Mouse (Mus musculus) gastrocnemius, postnatal 14 days (tissue): Measurements from ENCODE around the gene Dhx40. TPM values are rescaled to one million over a fixed set of nuclear protein-coding genes. Genes with fewer than 3 reads are reported as not detected.
"Not testable (repeated sequence)": the region's sequence is repeated elsewhere in the genome, so short reads cannot be mapped to it uniquely, and the experiment has no call there.

Source experiments
- DNase-seq: peaks from one replicate; pipeline ENCODE4 v3.0.0; 2021; ENCODE audit warnings: mixed read lengths
- intact Hi-C: fragments of 180-260 bp; cut with DNase I; formaldehyde crosslinking; loops from one replicate; pipeline ENCODE4 v1.15.1; 2025; ENCODE audit warnings: low total_unique reads
- total RNA-seq, 2 experiments: library from RNA; stranded (reverse); gene quantifications; 2 replicates each; pipeline ENCODE4 v1.2.3; 2021

Gene Dhx40
- total RNA-seq, 2 experiments from 2014 or later, result 11.8 to 12.1 TPM

- no peak for DNase-seq
- intact Hi-C loops, result no loop called here
Observed at GRCm38 (mm10) chr11:86824433-86824832, 16.9 kb upstream of the Dhx40 start.

GRCm38 (mm10) chr11:86822531-86822930 is 15.0 kb upstream of the Dhx40 start:
- intact Hi-C loops, result no loop called here

GRCm38 (mm10) chr11:86819536-86819935 is 12.0 kb upstream of the Dhx40 start:
- DNase-seq, result no peak
- intact Hi-C loops, result no loop called here

More at GRCm38 (mm10) chr11:86822531-86822930, 15.0 kb upstream of the Dhx40 start:
- DNase-seq, result no peak

GRCm38 (mm10) chr11:86818928-86819327 is 11.4 kb upstream of the Dhx40 start:
- DNase-seq, result no peak
- intact Hi-C loops, result no loop called here

- intact Hi-C loops, result not testable (repeated sequence)
Observed at GRCm38 (mm10) chr11:86816288-86816687, 8.7 kb upstream of the Dhx40 start.

GRCm38 (mm10) chr11:86814481-86814880 is 6.9 kb upstream of the Dhx40 start:
- DNase-seq, intact Hi-C loops: not testable (repeated sequence)

More at GRCm38 (mm10) chr11:86816288-86816687, 8.7 kb upstream of the Dhx40 start:
- DNase-seq, result not testable (repeated sequence)

- DNase-seq, result not testable (repeated sequence)
Observed at GRCm38 (mm10) chr11:86813256-86813655, 5.7 kb upstream of the Dhx40 start.

GRCm38 (mm10) chr11:86811326-86811630 is 3.7 kb upstream of the Dhx40 start:
- DNase-seq, result no peak
- intact Hi-C loops, result no loop called here

More at GRCm38 (mm10) chr11:86813256-86813655, 5.7 kb upstream of the Dhx40 start:
- intact Hi-C loops, result not testable (repeated sequence)

GRCm38 (mm10) chr11:86810572-86811325 is 3.2 kb upstream of the Dhx40 start:
- intact Hi-C loops, result no loop called here
- no peak for DNase-seq

GRCm38 (mm10) chr11:86809828-86810227 is 2.3 kb upstream of the Dhx40 start:
- DNase-seq, result no peak
- intact Hi-C loops, result no loop called here

GRCm38 (mm10) chr11:86807001-86807477 is 507 bp downstream of the Dhx40 start:
- intact Hi-C loops, result no loop called here
- DNase-seq, result no peak

- intact Hi-C loops, result no loop called here
- DNase-seq, result no peak
Observed at GRCm38 (mm10) chr11:86794161-86794560, 13.4 kb downstream of the Dhx40 start.

- intact Hi-C loops, DNase-seq: not testable (repeated sequence)
Observed at GRCm38 (mm10) chr11:86787436-86787835, 20.1 kb downstream of the Dhx40 start.

GRCm38 (mm10) chr11:86785767-86786166 is 21.8 kb downstream of the Dhx40 start:
- intact Hi-C loops, result no loop called here

GRCm38 (mm10) chr11:86769884-86770283 is 37.7 kb downstream of the Dhx40 start:
- no peak for DNase-seq
- intact Hi-C loops, result no loop called here

More at GRCm38 (mm10) chr11:86785767-86786166, 21.8 kb downstream of the Dhx40 start:
- no peak for DNase-seq

- DNase-seq, result no peak
- intact Hi-C loops, result no loop called here
Observed at GRCm38 (mm10) chr11:86764501-86764900, 43.0 kb downstream of the Dhx40 start.

- intact Hi-C loops, DNase-seq: not testable (repeated sequence)
Observed at GRCm38 (mm10) chr11:86763127-86763526, 44.4 kb downstream of the Dhx40 start.

GRCm38 (mm10) chr11:86760357-86760756 is 47.2 kb downstream of the Dhx40 start:
- no peak for DNase-seq
- intact Hi-C loops, result no loop called here

- no peak for DNase-seq
- intact Hi-C loops, result no loop called here
Observed at GRCm38 (mm10) chr11:86759886-86760285, 47.7 kb downstream of the Dhx40 start.

- DNase-seq, result no peak
- intact Hi-C loops, result no loop called here
Observed at GRCm38 (mm10) chr11:86759226-86759625, 48.3 kb downstream of the Dhx40 start.

- intact Hi-C loops, result no loop called here
- no peak for DNase-seq
Observed at GRCm38 (mm10) chr11:86758559-86758958, 49.0 kb downstream of the Dhx40 start.
